Mouse (Mus musculus) c-Kit-negative CD71-positive TER-119-positive erythroid progenitor cells, embryonic 14.5 days (primary cell): ENCODE data around the gene Csta1.

Source experiments
- DNase-seq: peaks from one replicate; pipeline ENCODE4 v3.0.0-alpha.2; 2013; ENCODE audit warnings: low read depth, low spot score

Csta1 gene

DNA sequence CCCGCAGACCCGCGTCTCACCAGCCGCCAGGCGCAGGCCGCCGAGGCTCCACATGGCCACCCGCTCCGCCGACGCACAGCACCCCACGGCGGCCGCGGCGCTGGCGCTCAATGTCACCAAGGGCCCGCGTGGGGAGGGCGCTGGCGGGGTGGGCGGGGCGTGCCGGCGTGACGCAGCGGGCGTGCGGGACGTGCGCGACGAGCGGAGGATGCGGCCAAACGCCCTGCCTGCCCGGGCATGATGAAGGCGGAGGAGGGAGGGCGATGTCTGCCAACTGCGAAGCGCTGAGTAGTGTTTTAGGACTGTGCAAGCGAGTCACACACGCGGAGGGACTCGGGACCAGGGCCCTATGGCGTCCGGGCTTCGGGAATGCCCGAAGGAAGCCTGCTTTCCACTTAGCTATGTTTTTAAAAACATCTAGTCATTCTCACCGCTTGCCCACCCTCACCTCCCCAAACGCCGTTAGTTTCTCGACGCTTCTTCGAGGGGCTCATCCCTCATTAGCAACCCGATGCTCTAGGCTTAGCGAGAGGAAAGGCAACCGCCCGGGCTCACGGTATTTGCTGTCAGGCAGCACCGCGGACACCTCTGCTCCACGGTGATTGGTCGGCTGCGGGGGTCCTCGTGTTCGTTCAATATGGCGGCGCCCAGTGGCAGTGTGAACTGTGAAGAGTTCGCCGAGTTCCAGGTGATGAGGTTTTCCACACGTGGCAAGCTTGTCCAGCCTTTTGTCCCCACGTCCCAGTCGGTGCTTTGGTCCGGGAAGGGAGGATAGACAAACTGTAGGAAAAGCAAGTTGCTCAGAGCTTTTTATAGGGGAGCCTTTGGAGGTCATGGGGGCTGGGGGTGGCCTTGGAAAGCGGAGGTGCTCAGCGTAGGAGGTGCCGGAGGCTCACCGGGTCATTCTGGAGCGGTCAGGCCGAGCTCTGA is 59.3 kb downstream of the Csta1 start, which contains the start of the genes Fam162a and Ccdc58:
Fam162a (minus strand) TSS at position 145 of the 930 bp plus-strand sequence.
Ccdc58 (plus strand) TSS at position 236 of the 930 bp plus-strand sequence.
- peak; percentile 80 for DNase-seq

DNA sequence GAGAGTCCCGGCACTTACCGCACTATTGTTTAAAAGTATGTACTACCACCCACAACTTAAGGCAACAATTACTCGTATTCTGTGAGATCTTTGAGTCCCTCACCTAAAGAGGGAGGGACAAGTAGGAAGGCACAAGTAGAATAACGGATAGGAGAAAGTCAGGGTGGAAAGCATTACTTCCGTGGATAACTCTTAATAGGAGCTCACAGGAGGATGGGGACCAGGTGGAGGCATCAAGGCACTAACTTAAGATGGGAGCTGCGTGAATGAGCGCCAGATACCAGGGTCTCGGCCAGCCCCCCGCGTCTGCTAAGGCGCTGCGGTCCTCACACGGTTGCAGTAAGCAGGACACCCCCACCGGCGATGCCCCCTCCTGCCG is 60.0 kb downstream of the Csta1 start:
- peak; percentile 34 for DNase-seq
